Mouse (Mus musculus) spleen, adult 12 weeks (tissue): ENCODE measurements around the gene Slc2a4.

Experiments
- DNase-seq: peaks from one replicate; pipeline ENCODE4 v3.0.0; 2022; ENCODE audit warnings: low spot score

The Slc2a4 gene

DNA sequence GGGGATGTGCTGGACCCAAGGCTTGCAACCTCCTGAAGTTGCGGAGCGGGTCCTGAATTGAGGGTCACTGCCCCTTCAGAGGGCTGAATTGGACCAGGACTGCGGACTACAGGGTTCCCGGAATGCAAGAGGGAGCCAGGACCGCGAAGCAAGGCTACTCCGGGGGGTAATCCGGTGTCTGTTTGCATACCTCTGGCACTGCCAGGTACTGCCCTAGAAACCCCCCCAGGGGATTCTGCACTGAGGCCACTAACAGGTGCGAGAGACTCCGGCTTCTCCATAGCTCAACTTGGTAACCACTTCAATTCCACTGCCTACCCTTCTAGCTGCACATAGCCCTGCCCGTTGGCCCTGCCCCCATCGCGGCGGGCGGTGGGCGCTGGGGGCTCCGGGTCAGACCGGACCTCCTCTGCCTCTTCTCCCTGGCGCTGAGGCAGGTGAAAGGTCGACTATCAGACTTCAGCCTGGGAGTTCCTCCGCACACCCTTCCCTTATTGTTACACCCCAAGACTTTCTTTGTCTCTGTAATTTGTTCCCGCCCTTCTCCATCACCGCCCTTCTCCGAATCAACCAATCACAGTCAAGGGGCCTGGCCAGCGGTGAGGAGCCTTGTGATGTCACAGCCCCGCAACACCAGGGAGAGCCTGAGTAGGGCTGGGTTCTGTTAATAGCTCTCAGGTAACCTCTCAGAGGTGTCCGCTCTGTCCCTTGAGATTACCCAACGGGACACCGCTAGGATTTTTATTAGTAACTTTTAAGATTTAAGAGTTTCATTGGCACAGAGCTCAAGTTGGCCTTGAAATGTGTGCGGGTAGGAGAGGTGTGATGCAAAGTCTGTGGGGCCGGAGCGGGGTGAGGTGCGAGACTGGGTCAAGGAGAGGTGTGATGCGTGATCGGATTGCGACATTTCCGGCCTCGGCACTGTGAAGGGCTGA lies 47.2 kb downstream of the Slc2a4 start, which contains the start of the genes 2810408A11Rik and Neurl4:
Gene 2810408A11Rik, minus strand, starts transcription at position 517 of the 935 bp plus-strand sequence.
Gene Neurl4, plus strand, starts transcription at position 602 of the 935 bp plus-strand sequence.
- peak; percentile 84 for DNase-seq

GRCm38 (mm10) chr11:69899870-69900269 lies 48.1 kb downstream of the Slc2a4 start:
- no peak for DNase-seq

GRCm38 (mm10) chr11:69895291-69895690 lies 52.7 kb downstream of the Slc2a4 start, which contains the start of gene Acap1:
Gene Acap1, minus strand, starts transcription at chr11:69895539.
- no peak for DNase-seq

DNA sequence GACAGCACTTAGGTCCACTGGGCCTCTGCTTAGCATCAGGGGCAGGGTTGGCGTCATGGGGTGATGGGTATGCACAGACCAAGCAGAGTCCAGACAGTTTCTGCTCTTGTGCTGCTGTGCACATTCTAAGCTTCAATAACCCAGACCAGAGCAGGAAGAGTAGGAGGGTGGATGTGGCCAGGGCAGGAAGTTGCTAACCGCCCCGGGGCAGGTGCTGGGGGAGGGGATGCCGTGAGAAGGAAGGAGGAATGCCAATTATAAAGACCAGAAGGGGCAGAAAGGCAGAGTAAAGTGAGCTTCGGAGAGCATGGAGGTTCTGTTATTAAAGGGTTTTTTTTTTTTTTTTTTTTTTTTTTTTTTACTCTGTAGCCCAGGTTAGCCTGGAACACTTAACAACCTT lies 53.3 kb downstream of the Slc2a4 start:
- DNase-seq: peak; percentile 52
